Mouse (Mus musculus): ENCODE results near the gene Wnk4. TPM values are rescaled to one million over a fixed set of nuclear protein-coding genes. Genes with fewer than 3 reads are reported as not detected.
A peak's percentile ranks its signal among the peaks of the same experiment; 100 is the strongest.

Wnk4 gene
- polyA plus RNA-seq, 1 experiment = 10.4 TPM

- Histone ChIP-seq H3K4me3 (replicated peaks; ENCODE audit: extremely low read depth, low read depth, low read length) (peak within 1 kb of the TSS; percentile 87), H3K4me1 (ENCODE audit: control insufficient read depth, insufficient read depth, low read length) (peaks cover 5% of the 10 kb centered on the region)
- 5% methylated on average over 39 of the region's 39 CpGs for WGBS
- peak; percentile 98 for DNase-seq
- TF ChIP-seq CTCF (IDR thresholded peaks at IDR 0.05; ENCODE audit: insufficient read depth, low read length) = peak; percentile 82
- TF ChIP-seq POLR2A (IDR thresholded peaks at IDR 0.05; ENCODE audit: borderline replicate concordance, extremely low read depth, low read depth, low read length) = peak; percentile 65; the same call in 1 of the 2 replicates
Measured at GRCm38 (mm10) chr11:101302004-101302798, 41.8 kb downstream of the Wnk4 start, which contains the start of gene Becn1. Becn1 (minus strand) TSS chr11:101302286.

DNA sequence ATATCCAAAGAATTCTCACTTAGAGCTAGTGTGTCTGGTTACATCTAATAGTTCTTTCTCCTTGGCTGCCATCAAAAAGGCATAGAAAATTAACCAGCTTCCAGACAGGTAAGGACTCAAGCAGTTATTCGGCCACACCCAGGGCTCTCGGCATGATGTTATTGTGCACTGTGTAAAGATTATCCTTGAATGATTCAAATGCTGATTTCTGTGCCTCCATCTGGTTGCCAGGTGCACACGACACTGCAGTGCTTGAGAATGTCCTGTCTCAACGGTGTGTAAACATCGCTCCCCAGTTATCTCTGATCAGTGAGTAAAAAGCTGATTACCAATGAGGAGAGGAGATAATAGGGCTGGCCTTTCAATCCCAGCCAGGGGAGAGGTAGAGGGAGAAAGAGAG is 47.4 kb downstream of the Wnk4 start:
- Histone ChIP-seq H3K4me1 (ENCODE audit: control insufficient read depth, insufficient read depth, low read length) (no peaks in the 10 kb centered on the region), H3K4me3 (replicated peaks; ENCODE audit: extremely low read depth, low read depth, low read length) (no peak overlapping the region)
- DNase-seq = no peak
- TF ChIP-seq CTCF (IDR thresholded peaks at IDR 0.05; ENCODE audit: insufficient read depth, low read length) = no peak
- TF ChIP-seq POLR2A (IDR thresholded peaks at IDR 0.05; ENCODE audit: borderline replicate concordance, extremely low read depth, low read depth, low read length) = no peak
- WGBS = 23% methylated on average over 5 of the region's 5 CpGs

GRCm38 (mm10) chr11:101311083-101311482 is 50.7 kb downstream of the Wnk4 start:
- H3K4me1 ChIP-seq (ENCODE audit: control insufficient read depth, insufficient read depth, low read length) = no peaks in the 10 kb centered on the region
- no peak for DNase-seq
- H3K4me3 ChIP-seq (replicated peaks; ENCODE audit: extremely low read depth, low read depth, low read length) = no peak overlapping the region
- WGBS = 81% methylated on average over 3 of the region's 3 CpGs
- TF ChIP-seq CTCF (IDR thresholded peaks at IDR 0.05; ENCODE audit: insufficient read depth, low read length) (no peak), POLR2A (IDR thresholded peaks at IDR 0.05; ENCODE audit: borderline replicate concordance, extremely low read depth, low read depth, low read length) (no peak)

- no peak overlapping the region for H3K4me3 ChIP-seq (replicated peaks; ENCODE audit: extremely low read depth, low read depth, low read length)
- 33% methylated on average over 3 of the region's 3 CpGs for WGBS
- TF ChIP-seq CTCF (IDR thresholded peaks at IDR 0.05; ENCODE audit: insufficient read depth, low read length) = no peak
- no peak for TF ChIP-seq POLR2A (IDR thresholded peaks at IDR 0.05; ENCODE audit: borderline replicate concordance, extremely low read depth, low read depth, low read length)
- no peak for DNase-seq
- H3K4me1 ChIP-seq (ENCODE audit: control insufficient read depth, insufficient read depth, low read length) = peaks cover 5% of the 10 kb centered on the region
Measured at GRCm38 (mm10) chr11:101312150-101312549, 51.8 kb downstream of the Wnk4 start.

- TF ChIP-seq POLR2A (IDR thresholded peaks at IDR 0.05; ENCODE audit: borderline replicate concordance, extremely low read depth, low read depth, low read length) (no peak), CTCF (IDR thresholded peaks at IDR 0.05; ENCODE audit: insufficient read depth, low read length) (no peak)
- 86% methylated on average over 1 of the region's 1 CpGs for WGBS
- Histone ChIP-seq H3K4me3 (replicated peaks; ENCODE audit: extremely low read depth, low read depth, low read length) (no peak overlapping the region), H3K4me1 (ENCODE audit: control insufficient read depth, insufficient read depth, low read length) (peaks cover 5% of the 10 kb centered on the region)
- DNase-seq = no peak
Measured at GRCm38 (mm10) chr11:101314567-101314966, 54.2 kb downstream of the Wnk4 start.

DNA sequence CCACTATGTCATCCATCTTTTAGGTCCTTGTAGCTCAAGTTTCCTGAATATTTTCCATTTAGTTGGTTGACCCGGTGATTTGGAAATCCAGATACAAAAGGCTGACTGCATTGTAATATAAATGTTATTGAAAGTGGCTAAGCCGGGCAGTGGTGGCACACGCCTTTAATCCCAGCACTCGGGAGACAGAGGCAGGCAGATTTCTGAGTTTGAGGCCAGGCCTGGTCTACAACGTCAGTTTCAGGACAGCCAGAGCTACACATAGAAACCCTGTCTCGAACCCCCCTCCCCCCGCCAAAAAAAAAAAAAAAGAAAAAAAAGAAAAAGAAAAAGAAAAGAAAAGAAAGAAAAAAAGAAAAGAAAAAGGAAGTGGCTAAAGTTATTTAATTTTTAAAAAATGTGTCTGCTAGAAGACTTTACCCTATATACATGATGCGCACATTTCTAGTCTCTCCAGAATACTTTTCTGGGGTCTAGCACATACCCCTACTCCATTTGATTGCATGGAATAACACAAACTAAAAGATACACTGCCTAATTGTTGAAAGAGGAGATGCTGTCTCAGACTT is 54.8 kb downstream of the Wnk4 start:
- TF ChIP-seq POLR2A (IDR thresholded peaks at IDR 0.05; ENCODE audit: borderline replicate concordance, extremely low read depth, low read depth, low read length) (no peak), CTCF (IDR thresholded peaks at IDR 0.05; ENCODE audit: insufficient read depth, low read length) (no peak)
- Histone ChIP-seq H3K4me1 (ENCODE audit: control insufficient read depth, insufficient read depth, low read length) (peaks cover 5% of the 10 kb centered on the region), H3K4me3 (replicated peaks; ENCODE audit: extremely low read depth, low read depth, low read length) (peak overlapping the region; percentile 88)
- DNase-seq = no peak
- 76% methylated on average over 8 of the region's 8 CpGs for WGBS

- peak; percentile 93 for DNase-seq
- no peak for TF ChIP-seq CTCF (IDR thresholded peaks at IDR 0.05; ENCODE audit: insufficient read depth, low read length)
- TF ChIP-seq POLR2A (IDR thresholded peaks at IDR 0.05; ENCODE audit: borderline replicate concordance, extremely low read depth, low read depth, low read length) = peak; percentile 64; the same call in 1 of the 2 replicates
- WGBS = under 1% methylated on average over 62 of the region's 62 CpGs
- Histone ChIP-seq H3K4me1 (ENCODE audit: control insufficient read depth, insufficient read depth, low read length) (peaks cover 5% of the 10 kb centered on the region), H3K4me3 (replicated peaks; ENCODE audit: extremely low read depth, low read depth, low read length) (peak within 1 kb of the TSS; percentile 88)
Measured at GRCm38 (mm10) chr11:101315665-101316500, 55.5 kb downstream of the Wnk4 start, which contains the start of gene Psme3. Psme3 (plus strand) TSS chr11:101316213.

DNA sequence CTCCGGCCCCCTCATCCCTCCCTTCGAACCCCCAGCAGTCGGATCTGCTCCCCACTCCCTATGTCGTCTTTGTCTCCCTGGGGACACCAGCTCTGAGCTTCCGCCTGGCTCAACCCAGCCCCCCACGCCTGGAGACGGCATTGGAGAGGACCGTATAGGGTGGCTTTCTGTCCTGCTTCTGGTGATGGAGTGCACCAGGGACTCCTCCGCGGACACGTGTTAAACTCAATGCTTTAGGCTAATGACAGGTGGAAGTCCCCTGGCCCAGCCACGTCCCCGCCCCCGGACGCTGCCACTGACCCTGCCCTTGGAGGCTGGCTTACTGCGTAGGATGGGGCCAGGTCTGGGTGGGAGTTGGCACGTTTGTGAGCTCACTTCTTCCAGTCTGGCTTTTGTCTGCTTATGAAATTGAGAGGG is 56.1 kb downstream of the Wnk4 start:
- no peak for TF ChIP-seq POLR2A (IDR thresholded peaks at IDR 0.05; ENCODE audit: borderline replicate concordance, extremely low read depth, low read depth, low read length)
- no peak for TF ChIP-seq CTCF (IDR thresholded peaks at IDR 0.05; ENCODE audit: insufficient read depth, low read length)
- Histone ChIP-seq H3K4me1 (ENCODE audit: control insufficient read depth, insufficient read depth, low read length) (peaks cover 5% of the 10 kb centered on the region), H3K4me3 (replicated peaks; ENCODE audit: extremely low read depth, low read depth, low read length) (peak overlapping the region; percentile 88)
- DNase-seq = no peak
- WGBS = under 1% methylated on average over 17 of the region's 17 CpGs

- Histone ChIP-seq H3K4me3 (replicated peaks; ENCODE audit: extremely low read depth, low read depth, low read length) (no peak overlapping the region), H3K4me1 (ENCODE audit: control insufficient read depth, insufficient read depth, low read length) (no peaks in the 10 kb centered on the region)
- 5% methylated on average over 4 of the region's 4 CpGs for WGBS
- peak; percentile 54 for DNase-seq
- TF ChIP-seq CTCF (IDR thresholded peaks at IDR 0.05; ENCODE audit: insufficient read depth, low read length) (peak; percentile 96), POLR2A (IDR thresholded peaks at IDR 0.05; ENCODE audit: borderline replicate concordance, extremely low read depth, low read depth, low read length) (no peak)
Measured at GRCm38 (mm10) chr11:101323609-101324008, 63.2 kb downstream of the Wnk4 start.

Data from lung, adult 2 months (tissue).